Mouse (Mus musculus) limb, embryonic 12.5 days (tissue): Measurements from ENCODE around the gene Kalrn. TPM values are rescaled to one million over a fixed set of nuclear protein-coding genes. Genes with fewer than 3 reads are reported as not detected.

Experiments used
- ATAC-seq: fragments of 200-750 bp; cut with Nextera tagmentation; 2 replicates; pipeline ENCODE4 v1.8.0; 2017; ENCODE audit warnings: low read depth, moderate TSS enrichment; ENCODE audit not compliant: insufficient number of reproducible peaks, insufficient read depth, low FRiP score, low TSS enrichment
- H3K27ac ChIP-seq: fragments of 300-500 bp; sonication (generic); 2 replicates; pipeline ENCODE4 v1.5.1; 2016; ENCODE audit warnings: mild to moderate bottlenecking, moderate library complexity
- H3K27me3 ChIP-seq: fragments of 300-500 bp; sonication (generic); 2 replicates; pipeline ENCODE4 v1.6.1; 2016; ENCODE audit warnings: mild to moderate bottlenecking, moderate library complexity
- H3K36me3 ChIP-seq: fragments of 300-500 bp; sonication (generic); 2 replicates; pipeline ENCODE4 v1.6.1; 2016; ENCODE audit warnings: mild to moderate bottlenecking, moderate library complexity
- H3K4me1 ChIP-seq: fragments of 300-500 bp; sonication (generic); replicated peaks from 2 replicates; pipeline ENCODE4 v1.6.1; 2016
- H3K4me2 ChIP-seq: fragments of 300-500 bp; sonication (generic); 2 replicates; pipeline ENCODE4 v1.6.1; 2016; ENCODE audit warnings: mild to moderate bottlenecking, moderate library complexity
- H3K4me3 ChIP-seq: fragments of 300-500 bp; sonication (generic); replicated peaks from 2 replicates; pipeline ENCODE4 v1.5.1; 2016; ENCODE audit warnings: mild to moderate bottlenecking
- H3K9ac ChIP-seq: fragments of 300-500 bp; sonication (generic); replicated peaks from 2 replicates; pipeline ENCODE4 v1.6.1; 2016; ENCODE audit warnings: mild to moderate bottlenecking, moderate library complexity
- H3K9me3 ChIP-seq: fragments of 300-500 bp; sonication (generic); 2 replicates; pipeline ENCODE4 v1.6.1; 2016; ENCODE audit warnings: mild to moderate bottlenecking, moderate library complexity
- WGBS: fragments of 180-500 bp; shearing (Covaris S2); methylation state at CpG from one replicate; pipeline ENCODE4 v1.1.7; 2016; 5-methylcytosine and 5-hydroxymethylcytosine counted together
- polyA plus RNA-seq: library from polyadenylated mRNA; unstranded; fragments of >200 nt; fragmentation: Nextera tagmentation; extraction: Ambion mirVana; gene quantifications from 2 replicates; pipeline ENCODE4 v1.2.1, GENCODE M21; 2016

Gene Kalrn
- polyA plus RNA-seq, 1 experiment from 2014 or later = 13.1 TPM

DNA sequence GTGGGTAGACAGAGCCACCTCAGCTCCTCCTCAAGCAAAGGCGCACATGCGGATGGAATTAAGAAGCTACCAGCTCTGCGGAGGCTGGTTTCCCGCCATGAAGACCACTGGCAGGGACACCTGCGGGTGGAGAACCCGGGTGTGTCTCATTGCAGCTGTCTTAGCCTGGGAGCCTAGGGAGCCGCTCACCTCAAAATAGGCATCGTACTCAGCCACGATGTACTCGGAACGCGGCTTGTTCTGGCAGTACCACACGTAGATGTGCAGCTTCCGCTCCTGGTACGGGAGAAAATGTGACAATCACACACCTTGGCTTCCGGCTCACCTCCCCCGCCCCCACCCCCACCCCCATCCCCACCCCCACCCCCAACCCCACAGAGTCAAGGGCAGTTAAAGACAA lies 539.1 kb downstream of the Kalrn start:
- 89% methylated on average over 17 of the region's 17 CpGs for WGBS
- Histone ChIP-seq H3K4me2 (no peak overlapping the region), H3K9me3 (no peaks in the 10 kb centered on the region), H3K4me1 (no peaks in the 10 kb centered on the region), H3K36me3 (peaks cover 73% of the 10 kb centered on the region), H3K27me3 (no peaks in the 10 kb centered on the region), H3K27ac (no peak overlapping the region), H3K4me3 (no peak overlapping the region), H3K9ac (no peak overlapping the region)
- ATAC-seq = no peak

- Histone ChIP-seq H3K4me3 (no peak overlapping the region), H3K27me3 (no peaks in the 10 kb centered on the region), H3K4me2 (no peak overlapping the region), H3K36me3 (peaks cover 68% of the 10 kb centered on the region), H3K27ac (no peak overlapping the region), H3K9ac (no peak overlapping the region), H3K4me1 (no peaks in the 10 kb centered on the region), H3K9me3 (no peaks in the 10 kb centered on the region)
- no peak for ATAC-seq
- WGBS = 91% methylated on average over 12 of the region's 12 CpGs
These were observed 541.2 kb downstream of the Kalrn start for GRCm38 (mm10) chr16:34032011-34032645.

DNA sequence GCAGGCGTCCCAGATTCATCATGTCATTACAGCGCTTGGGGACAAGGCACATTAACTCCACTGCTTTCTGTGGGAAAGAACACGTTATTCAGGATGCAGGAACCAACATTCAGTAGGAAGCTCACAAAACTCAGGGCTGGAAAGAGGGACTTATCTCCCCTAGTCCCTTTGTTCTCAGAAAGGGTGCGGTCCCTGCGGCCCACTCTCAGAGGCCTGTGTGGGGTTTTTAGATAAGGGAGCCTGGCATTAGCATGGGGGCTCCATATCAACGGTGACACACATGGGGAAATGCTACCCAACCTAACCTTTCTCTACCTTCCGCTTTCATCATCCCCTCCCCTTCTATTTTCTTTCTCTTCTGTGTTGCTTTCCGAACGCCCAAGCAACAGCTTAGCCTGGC lies 541.8 kb downstream of the Kalrn start:
- Histone ChIP-seq H3K4me3 (no peak overlapping the region), H3K36me3 (peaks cover 69% of the 10 kb centered on the region), H3K9ac (no peak overlapping the region), H3K27ac (no peak overlapping the region), H3K9me3 (no peaks in the 10 kb centered on the region), H3K4me1 (no peaks in the 10 kb centered on the region), H3K4me2 (no peak overlapping the region), H3K27me3 (no peaks in the 10 kb centered on the region)
- ATAC-seq = no peak
- WGBS = 85% methylated on average over 9 of the region's 9 CpGs

DNA sequence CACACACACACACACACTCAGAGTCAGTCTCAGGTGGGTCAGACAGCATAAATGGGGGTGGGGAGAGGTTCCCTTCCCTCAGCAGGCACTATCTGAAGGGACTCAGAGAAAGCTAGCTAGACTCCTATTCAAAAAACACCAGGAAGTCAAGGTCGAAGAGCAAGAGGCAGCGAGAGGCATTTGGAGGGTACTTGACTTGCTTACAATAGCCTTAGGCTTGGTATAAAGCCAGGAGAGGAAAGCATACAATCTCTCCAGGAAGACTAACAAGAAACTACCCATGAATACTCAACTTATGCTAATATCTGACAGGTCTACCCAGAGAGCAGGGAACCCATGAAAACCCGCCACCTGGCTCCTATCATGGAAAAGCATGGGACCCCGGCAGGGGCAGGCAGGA lies 543.0 kb downstream of the Kalrn start:
- no peaks in the 10 kb centered on the region for H3K9me3 ChIP-seq
- no peaks in the 10 kb centered on the region for H3K4me1 ChIP-seq
- WGBS = 79% methylated on average over 4 of the region's 4 CpGs
- no peak overlapping the region for H3K4me2 ChIP-seq
- no peaks in the 10 kb centered on the region for H3K27me3 ChIP-seq
- peaks cover 70% of the 10 kb centered on the region for H3K36me3 ChIP-seq
- H3K9ac ChIP-seq = no peak overlapping the region
- H3K4me3 ChIP-seq = no peak overlapping the region
- H3K27ac ChIP-seq = no peak overlapping the region
- no peak for ATAC-seq

DNA sequence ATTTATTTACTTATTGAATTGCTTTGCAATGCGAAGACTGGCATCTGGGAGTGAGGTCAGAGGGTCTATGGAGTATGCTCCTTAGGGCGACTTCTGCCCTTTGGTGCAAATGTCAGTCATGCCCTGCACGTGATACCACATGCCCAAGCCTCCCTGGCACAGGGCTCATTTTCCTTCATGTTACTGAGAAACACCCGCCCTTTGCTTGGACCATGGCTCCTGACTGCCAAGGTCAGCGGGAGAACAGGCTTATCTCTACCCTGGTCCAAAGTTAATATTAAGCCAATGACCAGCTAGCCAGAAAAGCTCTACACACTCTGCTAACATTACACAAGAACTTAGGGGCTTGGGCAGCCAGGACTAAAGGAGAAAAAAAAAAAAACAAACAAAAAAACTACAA lies 543.5 kb downstream of the Kalrn start:
- WGBS = 93% methylated on average over 5 of the region's 5 CpGs

DNA sequence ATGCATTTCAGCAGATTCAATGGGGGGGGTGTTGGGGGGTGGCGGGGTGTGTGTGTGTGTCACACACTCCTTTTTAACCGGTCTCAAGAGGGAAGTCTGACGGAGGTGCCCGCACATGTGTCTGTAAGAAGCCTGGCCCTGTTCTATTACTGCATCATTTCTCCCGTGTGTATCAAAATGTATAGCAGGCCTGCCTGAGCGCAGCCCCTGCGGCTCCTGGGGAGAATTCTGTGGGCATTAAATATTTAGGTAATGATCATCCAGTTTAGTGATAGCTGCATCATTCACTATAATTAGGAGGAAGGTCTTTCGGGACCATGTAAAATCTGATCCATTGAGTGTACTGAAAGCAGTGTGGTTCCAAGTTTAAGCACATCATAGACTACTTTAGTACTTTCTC lies 556.1 kb downstream of the Kalrn start:
- WGBS = 91% methylated on average over 8 of the region's 8 CpGs
- Histone ChIP-seq H3K4me3 (no peak overlapping the region), H3K9ac (no peak overlapping the region), H3K27ac (no peak overlapping the region), H3K4me2 (no peak overlapping the region), H3K9me3 (peaks cover 17% of the 10 kb centered on the region; the same call in 1 of the 2 replicates), H3K36me3 (peaks cover 42% of the 10 kb centered on the region), H3K4me1 (no peaks in the 10 kb centered on the region), H3K27me3 (no peaks in the 10 kb centered on the region)
- no peak for ATAC-seq

More for the DNA sequence above, 543.5 kb downstream of the Kalrn start:
- Histone ChIP-seq H3K4me1 (no peaks in the 10 kb centered on the region), H3K36me3 (peaks cover 65% of the 10 kb centered on the region), H3K9ac (no peak overlapping the region), H3K27ac (no peak overlapping the region), H3K4me3 (no peak overlapping the region), H3K27me3 (no peaks in the 10 kb centered on the region), H3K9me3 (no peaks in the 10 kb centered on the region), H3K4me2 (no peak overlapping the region)
- no peak for ATAC-seq

- no peak overlapping the region for H3K4me3 ChIP-seq
- ATAC-seq = no peak
These were observed 561.1 kb downstream of the Kalrn start for GRCm38 (mm10) chr16:34011991-34012845.

GRCm38 (mm10) chr16:34009567-34009966 lies 563.8 kb downstream of the Kalrn start:
- H3K36me3 ChIP-seq = peaks cover 47% of the 10 kb centered on the region
- WGBS = 89% methylated on average over 2 of the region's 2 CpGs
- ATAC-seq = no peak
- H3K4me3 ChIP-seq = no peak overlapping the region
- H3K9me3 ChIP-seq = no peaks in the 10 kb centered on the region
- peaks cover 3% of the 10 kb centered on the region for H3K4me1 ChIP-seq
- H3K27ac ChIP-seq = no peak overlapping the region
- no peak overlapping the region for H3K4me2 ChIP-seq
- no peak overlapping the region for H3K9ac ChIP-seq
- no peaks in the 10 kb centered on the region for H3K27me3 ChIP-seq

More at GRCm38 (mm10) chr16:34011991-34012845, 561.1 kb downstream of the Kalrn start:
- 90% methylated on average over 20 of the region's 20 CpGs for WGBS
- H3K36me3 ChIP-seq = peaks cover 66% of the 10 kb centered on the region
- no peaks in the 10 kb centered on the region for H3K27me3 ChIP-seq
- H3K4me1 ChIP-seq = no peaks in the 10 kb centered on the region
- H3K4me2 ChIP-seq = no peak overlapping the region
- 0 out of 2 replicates have a peak, but pooled peaks cover 7% of the 10 kb centered on the region for H3K9me3 ChIP-seq
- no peak overlapping the region for H3K27ac ChIP-seq
- no peak overlapping the region for H3K9ac ChIP-seq

DNA sequence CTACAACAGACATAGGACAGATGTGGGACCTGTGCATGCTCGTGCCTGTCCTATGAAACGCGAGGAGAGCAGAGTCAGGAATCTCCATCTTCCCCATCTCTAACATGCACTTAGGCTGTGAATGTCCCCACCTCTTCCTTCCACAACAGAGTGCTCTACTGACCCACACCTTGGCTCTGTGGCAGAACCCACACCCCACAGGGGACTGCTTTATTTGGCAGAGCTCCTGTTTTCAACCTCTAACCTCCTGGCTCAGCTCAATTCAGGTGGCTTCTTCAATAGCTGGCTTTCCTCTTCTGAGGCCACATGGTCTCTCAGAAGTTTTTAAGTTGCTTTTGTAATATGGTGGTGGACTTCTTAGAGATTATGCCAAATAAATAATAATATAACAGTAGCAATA lies 567.3 kb downstream of the Kalrn start:
- Histone ChIP-seq H3K36me3 (peaks cover 19% of the 10 kb centered on the region), H3K9ac (no peak overlapping the region), H3K4me1 (peaks cover 22% of the 10 kb centered on the region), H3K4me3 (no peak overlapping the region), H3K27me3 (no peaks in the 10 kb centered on the region), H3K4me2 (no peak overlapping the region), H3K27ac (no peak overlapping the region), H3K9me3 (no peaks in the 10 kb centered on the region)
- 98% methylated on average over 3 of the region's 3 CpGs for WGBS
- no peak for ATAC-seq

GRCm38 (mm10) chr16:34004128-34004578 lies 569.2 kb downstream of the Kalrn start:
- Histone ChIP-seq H3K27me3 (no peaks in the 10 kb centered on the region), H3K27ac (peak overlapping the region; percentile 41), H3K4me2 (no peak overlapping the region), H3K4me3 (no peak overlapping the region), H3K9ac (no peak overlapping the region), H3K9me3 (no peaks in the 10 kb centered on the region), H3K4me1 (peaks cover 22% of the 10 kb centered on the region), H3K36me3 (0 out of 2 replicates have a peak, but pooled peaks cover 2% of the 10 kb centered on the region)
- 43% methylated on average over 4 of the region's 4 CpGs for WGBS
- peak; percentile 81; the same call in 1 of the 2 replicates for ATAC-seq

DNA sequence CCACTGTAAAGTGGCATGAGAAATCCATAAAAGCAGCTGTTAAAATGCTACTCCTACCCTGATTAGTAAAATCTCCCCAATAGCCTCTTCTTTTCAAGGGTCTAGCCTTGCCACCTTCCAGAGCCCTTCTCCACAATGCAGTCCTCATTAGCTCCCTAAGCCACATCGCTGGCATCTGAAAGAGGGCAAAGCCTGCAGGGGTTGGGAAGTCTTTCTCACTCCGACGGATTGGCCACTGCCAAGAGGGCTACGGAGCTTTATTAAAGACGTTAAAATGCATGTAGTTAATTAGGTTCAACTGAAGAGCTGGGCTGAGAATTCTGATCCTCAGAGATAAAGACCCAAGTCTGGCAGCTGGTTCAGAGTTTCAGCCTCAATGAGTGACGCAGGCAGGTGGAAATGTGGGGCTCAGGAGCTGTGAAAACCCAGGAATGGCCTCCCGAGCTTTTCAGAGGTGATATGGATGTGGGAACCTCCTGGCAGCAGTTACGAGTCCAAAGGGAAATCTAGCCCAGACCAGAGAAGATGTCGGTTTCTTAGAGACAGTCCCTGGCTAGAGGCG lies 569.7 kb downstream of the Kalrn start:
- H3K27me3 ChIP-seq = no peaks in the 10 kb centered on the region
- peak overlapping the region; percentile 41 for H3K27ac ChIP-seq
- H3K36me3 ChIP-seq = no peaks in the 10 kb centered on the region
- WGBS = 54% methylated on average over 10 of the region's 10 CpGs
- H3K4me1 ChIP-seq = peaks cover 22% of the 10 kb centered on the region
- H3K9ac ChIP-seq = no peak overlapping the region
- H3K9me3 ChIP-seq = no peaks in the 10 kb centered on the region
- H3K4me2 ChIP-seq = no peak overlapping the region
- ATAC-seq = no peak
- no peak overlapping the region for H3K4me3 ChIP-seq
